Mouse (Mus musculus): ENCODE results near the gene Ccdc85b.
A peak's percentile ranks its signal among the peaks of the same experiment; 100 is the strongest.

Gene Ccdc85b

DNA sequence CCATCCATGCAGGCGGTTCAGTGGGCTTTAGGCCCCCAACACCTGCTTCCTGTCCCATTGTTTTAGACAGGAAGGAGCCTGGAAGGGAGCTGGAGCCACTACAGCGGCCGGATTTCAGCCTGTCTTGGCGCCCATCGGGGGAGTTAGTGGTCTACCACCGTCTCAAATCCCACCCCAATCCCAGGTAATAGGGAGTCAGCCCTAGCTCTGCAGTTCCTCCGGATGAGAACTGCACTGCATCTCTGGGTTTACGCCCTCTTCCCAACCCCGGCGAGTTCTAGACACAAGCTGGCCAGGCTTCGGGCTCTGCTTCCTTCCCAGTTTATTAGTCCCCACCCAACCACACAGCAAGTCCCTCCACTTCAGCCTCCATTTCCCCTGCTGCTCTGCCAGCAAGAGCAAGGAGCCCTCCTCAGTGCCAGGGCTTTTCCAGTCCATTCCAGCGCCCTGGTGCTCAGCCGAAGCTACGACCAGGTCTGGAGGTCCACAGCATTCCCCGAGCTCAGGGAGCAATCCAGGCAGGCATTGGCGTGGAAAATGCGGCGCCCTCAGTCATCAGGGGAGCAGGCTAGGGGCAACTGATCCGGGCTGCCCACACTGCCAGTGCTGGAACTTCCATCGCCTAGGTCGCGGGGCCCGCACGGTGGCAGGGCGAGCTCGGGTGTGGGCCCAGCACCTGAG, 1.3 kb downstream of the Ccdc85b start:
- DNase-seq (ENCODE audit: low read depth, low spot score): peak; percentile 56

DNA sequence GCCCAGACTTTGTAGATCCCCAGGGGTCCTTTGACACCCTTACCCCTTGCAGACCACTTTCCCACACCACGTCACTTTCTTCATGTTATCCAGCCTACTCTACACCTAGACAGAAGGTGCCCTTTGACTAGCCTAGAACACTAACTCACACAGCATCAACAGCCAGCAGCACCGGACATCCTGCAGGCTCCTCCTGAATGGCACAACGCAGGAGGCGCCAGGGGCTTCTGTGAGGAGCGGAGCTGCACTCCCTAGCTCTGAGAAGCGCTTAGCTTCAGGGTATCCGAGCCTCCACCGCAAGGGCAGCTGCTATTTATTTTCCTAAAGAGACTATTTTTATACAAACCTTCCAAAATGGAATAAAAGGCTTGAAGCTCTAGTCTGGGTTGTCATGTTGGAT, 2.1 kb downstream of the Ccdc85b start:
- no peak for DNase-seq (ENCODE audit: low read depth, low spot score)

DNA sequence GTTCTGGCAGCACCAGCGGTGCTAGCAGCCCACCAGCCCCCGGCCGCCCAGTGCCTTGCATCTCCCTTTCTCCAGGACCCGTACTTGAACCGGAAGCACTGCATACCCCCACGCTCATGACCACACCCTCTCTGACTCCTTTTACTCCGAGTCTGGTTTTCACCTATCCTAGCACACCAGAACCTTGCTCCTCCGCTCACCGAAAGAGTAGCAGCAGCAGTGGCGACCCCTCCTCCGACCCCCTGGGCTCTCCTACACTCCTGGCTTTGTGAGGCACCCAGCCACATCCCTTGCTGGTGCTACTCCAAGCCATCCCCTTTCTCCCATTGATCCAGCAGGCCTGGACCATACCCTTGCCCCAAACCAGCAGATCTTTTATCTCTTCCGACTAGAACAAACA, 2.7 kb downstream of the Ccdc85b start:
- no peak for DNase-seq (ENCODE audit: low read depth, low spot score)

DNA sequence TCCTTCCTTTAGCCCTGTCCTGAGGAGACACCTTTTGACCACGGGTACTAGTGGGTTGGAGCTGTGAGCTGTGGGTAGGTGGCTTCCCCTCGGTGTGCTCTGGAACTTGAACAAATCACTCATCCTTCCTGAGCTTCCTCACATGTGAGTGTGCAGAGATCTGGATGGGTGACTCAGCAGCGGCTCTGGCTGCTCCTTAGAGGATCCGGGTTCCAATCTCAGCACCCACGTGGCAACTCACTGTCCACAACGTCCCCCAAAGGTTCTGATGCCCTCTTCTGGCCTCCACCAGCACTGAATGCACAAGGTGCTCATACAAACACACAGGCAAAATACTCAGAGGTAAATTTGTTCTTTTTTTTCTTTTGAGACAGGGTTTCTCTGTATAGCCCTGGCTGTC, 5.9 kb downstream of the Ccdc85b start:
- peak; percentile 86 for DNase-seq (ENCODE audit: low read depth, low spot score)

DNA sequence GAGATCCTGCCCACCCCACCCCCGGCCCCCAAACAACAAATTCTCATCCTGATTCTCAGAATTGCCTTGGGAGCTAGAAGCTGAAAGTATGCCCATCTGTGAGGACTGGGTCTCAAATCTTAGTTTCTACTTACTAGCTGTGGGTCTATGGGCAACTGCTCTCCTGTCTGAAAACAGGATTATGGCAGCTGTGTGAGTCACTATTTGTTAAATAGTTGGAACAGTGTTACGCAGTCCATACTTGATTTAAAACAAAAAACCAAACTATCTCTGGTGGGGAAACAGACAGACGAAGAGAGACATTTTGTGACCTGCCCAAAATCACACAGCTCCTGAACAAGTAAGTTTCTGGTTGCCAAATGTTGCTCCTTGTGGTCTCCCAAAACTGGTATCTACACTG, 8.0 kb downstream of the Ccdc85b start:
- peak; percentile 65 for DNase-seq (ENCODE audit: low read depth, low spot score)

DNA sequence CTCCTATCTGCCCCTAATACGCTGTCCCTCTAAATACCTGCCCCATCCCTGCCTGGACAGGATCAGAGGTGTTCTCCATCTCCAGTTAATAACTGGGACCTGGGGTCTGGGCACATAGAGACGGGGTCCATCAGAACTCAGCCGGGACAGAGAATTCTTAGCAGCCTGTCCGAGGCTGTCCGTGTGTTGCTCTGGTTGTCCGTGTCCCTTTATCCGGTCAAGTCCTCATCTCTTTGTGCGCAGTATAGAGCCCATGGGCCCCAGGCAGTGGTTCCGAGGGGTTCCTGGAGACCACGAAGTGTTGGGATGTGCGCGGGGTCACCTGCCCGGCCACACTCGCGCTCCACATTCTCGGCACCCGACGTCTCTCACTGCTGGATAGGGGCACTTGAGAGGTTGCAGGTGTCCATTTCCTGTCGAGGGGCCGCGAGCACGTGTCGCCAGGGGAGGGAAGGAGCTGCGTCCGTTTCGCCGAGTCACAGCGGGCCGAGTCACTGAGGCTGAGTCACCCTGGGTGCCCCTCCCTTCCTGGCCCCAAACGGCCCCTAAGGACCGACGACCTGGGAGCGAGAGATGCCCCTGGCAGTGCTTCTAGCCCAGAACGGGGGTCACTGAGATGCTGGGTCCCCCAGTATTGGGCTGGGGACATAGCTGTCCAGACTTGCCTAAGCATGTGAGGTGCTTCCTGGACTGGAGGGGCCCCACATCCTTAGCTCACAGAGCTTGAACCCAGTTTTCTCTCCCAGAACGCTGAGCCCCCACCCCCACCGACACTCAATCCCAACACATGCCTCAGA, 9.1 kb downstream of the Ccdc85b start:
- DNase-seq (ENCODE audit: low read depth, low spot score): peak; percentile 80

DNA sequence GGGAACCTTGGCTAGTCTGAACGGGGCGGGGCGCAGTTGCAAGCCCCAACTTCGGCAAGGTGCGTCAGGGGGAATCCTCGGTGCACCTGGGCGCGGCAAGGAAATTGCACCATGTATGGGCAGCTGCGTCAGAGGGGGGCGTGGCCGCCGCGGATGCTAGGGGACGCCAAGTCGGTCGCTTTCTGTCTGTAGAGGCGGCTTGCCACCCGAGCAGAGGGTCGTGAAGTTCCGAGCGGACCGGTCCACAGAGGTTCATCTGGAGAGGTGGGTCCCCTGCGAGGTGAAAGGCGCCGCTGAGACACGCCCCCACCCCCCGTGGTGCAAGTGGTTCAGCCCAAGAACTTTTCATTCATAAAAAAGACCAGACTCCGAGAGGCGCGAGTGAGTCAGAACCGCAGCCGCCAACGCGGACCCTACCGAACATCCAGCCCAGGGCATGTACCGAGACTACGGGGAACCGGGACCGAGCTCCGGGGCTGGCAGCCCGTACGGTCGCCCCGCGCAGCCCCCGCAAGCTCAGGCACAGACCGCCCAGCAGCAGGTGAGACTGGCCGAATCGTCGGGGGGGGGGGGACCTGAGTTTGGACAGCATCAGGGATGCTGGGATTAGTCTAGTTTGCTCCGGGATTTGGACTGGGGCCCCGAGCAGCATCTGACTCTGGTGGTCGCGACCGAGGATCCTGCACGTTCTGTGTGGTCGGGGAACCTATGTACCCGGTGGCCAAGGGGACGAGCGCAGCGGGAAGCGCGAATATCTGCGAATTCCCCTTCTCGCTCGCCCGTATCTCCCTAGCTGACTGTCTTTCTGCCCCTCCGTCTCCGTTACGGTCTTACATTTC, 10.0 kb downstream of the Ccdc85b start, which contains the start of gene Fosl1:
Fosl1 (plus strand) TSS at position 33 of the 839 bp plus-strand sequence.
- DNase-seq (ENCODE audit: low read depth, low spot score): peak; percentile 85

DNA sequence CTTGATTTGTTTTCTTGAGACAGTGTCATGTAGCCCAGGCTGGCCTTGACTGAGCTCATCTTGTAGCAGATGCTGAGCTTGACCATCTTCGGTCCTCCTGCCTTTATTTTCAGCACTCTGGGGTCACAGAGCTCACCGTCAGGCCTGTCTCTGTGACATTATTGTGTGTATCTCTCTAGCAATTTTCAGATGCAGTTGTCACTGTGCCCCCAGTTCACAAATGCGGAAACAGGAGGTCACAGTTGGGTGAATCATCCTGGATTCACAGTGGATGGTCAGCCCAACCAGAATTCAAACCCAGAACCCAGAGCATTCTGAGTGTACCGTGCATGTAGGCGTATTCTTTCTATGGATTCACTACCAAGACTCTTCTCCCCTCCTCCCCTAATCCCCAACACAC, 11.9 kb downstream of the Ccdc85b start:
- DNase-seq (ENCODE audit: low read depth, low spot score): no peak

DNA sequence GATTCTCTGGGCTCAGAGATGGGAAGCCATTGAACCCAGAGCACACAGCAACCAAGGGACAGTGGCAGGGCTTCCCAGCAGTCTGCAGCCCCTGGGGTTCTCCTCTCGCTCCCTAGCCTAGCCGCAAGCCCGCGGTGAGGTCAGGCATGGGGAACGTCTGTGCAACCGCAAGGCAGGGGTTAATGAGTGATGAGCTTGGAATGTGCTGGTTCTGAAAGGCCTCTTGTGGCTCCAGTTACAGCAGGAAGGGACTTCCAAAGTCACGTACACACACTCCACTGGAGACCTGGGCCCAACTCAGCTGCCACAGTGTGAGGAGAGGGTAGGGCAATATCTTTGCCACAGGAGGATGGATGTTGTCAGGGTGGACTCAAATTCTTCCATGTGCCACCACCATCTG, 12.7 kb downstream of the Ccdc85b start:
- peak; percentile 98 for DNase-seq (ENCODE audit: low read depth, low spot score)

DNA sequence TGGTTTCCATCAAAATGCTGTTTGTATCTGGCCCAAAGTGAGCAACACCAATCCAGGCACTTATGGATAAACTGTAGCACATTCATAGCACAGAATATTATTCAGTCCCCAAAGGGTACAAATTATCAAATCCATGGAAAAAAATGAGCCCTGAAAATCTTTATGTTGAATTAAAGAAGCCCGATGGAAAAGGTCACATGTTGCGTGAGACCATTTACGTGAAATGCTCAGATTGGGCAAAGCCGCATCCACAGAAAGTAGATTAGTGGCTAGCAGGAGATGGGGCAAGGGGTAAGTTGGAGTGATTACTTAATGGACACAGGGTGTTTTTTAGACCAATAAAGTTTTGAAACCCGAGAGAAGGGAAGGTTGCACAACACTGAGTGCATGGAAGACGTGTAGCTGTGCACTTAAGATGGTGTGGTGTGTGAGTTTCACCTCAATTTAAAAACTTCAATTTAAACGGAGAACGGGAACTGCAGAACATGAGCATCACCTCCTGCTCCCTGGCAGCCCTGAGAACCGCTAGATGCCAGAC, 13.3 kb downstream of the Ccdc85b start:
- DNase-seq (ENCODE audit: low read depth, low spot score): peak; percentile 84

DNA sequence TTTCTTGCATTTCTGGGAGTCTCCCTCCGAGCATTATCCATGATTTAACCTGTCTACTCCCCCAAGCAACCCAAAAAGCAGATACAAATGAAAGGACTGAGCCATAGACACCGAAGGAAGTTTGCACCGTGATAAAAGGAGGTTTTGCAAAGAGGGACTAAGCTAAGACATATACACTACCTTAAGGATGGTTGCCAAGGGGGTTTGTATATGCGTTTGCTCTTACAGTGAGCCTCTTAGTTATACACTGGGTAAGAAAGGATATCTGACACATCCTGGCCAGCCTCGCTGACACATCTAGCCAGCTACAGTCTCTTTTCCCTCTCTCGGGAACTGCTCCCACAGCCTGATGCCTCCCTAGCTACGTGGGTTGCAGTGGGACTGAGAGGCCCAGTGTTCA, 23.7 kb downstream of the Ccdc85b start:
- DNase-seq (ENCODE audit: low read depth, low spot score): peak; percentile 68

DNA sequence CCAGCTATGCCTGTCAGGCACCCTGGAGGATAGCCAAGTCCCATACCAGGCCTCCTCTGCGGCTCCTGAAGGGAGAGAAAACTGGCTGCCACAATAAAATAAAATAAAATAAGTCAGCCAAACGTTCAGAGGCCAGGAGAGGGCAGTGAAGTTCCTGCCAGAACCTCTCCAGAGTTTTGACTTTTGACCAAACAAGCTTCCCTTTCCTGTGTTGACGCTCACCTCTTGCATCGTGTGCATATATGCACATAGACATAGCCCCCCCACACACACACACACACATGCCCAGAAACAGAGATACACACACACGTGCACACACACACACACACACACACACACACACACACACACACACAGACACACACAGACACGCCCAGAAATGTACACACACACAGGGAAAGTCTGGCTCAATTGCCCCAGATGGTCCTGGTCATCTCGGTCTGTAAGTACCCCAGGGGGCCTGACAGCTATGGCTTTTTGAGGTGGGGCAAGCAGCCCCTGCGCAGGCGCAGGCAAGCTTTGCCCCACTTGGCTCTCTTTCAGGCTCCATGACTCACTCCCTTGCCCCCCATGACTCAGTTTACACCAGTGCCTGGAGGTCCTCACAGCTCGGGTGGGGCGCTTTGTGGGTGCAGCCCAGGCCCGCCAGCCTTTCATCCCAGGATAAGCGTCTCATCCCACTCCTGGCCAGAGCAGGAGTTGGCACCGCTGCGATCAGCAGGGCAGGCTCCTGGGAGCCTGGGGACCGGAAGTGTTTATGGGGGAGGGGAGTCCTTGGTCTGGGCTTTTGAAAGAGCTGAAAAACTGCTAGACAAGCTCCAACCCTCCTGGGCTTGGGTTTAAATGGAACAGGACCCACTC, 24.5 kb downstream of the Ccdc85b start:
- peak; percentile 97 for DNase-seq (ENCODE audit: low read depth, low spot score)

DNA sequence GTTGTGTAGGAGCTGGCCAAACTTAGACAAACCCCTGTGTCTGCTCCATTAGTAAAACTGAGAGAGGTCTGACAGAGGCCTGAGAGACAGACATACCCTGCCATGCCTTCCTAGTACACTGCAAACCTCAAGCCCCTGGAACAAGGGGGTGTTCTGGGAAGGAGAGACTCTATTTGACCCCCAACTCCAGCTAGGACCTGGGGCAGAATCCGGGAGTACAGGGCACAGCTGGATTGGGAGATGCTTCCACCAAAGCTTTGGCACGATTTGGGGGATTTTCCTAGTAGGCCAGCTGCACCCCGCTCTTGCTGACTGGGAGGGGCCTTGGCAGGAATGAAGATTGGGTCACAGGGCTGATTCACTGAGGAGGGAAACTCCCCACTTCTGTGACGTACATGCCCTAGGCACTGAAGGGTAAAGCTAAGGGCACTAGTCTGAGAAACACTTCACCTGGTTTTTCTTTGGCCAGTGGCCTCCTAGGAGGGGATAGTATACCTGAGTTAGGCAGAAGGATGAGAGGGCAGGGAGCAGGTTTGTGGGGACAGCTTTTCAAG, 25.7 kb downstream of the Ccdc85b start:
- DNase-seq (ENCODE audit: low read depth, low spot score): peak; percentile 94

DNA sequence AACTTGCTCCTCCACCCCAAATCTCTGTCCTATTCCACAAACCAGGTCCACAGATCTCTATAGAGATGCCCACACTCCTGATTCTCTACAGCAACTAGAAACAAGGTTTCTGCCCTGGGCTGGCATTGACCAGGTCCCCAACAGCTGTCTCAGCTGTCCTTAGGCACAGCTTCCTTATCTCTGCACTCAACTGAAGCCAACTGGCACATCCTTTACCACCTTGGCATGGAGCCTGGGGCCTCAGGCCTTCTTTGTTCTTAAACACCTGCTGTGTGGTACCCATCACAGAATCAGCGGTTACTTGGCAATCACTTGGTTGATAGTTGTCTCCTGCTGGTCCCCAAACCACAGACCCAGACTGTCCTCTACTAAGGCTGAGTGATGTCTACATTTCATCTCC, 27.3 kb downstream of the Ccdc85b start:
- DNase-seq (ENCODE audit: low read depth, low spot score): peak; percentile 49

DNA sequence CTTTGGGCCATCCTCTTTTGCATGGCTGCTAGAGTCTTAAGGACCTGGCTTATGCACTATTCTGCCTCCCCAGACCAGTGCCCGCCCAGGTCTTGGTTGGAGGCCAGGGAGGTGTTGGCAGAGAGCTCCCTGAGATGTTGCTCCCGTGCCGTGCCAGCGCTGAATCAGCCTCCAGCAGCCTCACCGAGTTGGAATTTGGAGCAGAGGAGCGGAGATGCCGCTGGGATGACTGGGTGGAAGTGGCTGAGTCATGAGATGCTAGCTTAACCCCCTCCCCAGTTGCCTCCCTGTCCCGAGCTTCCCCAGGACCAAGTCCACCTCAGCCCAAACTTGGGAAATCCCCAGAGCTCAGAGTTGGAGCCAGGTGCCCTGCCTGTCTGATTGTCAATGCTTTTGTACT, 27.9 kb downstream of the Ccdc85b start:
- peak; percentile 98 for DNase-seq (ENCODE audit: low read depth, low spot score)

DNA sequence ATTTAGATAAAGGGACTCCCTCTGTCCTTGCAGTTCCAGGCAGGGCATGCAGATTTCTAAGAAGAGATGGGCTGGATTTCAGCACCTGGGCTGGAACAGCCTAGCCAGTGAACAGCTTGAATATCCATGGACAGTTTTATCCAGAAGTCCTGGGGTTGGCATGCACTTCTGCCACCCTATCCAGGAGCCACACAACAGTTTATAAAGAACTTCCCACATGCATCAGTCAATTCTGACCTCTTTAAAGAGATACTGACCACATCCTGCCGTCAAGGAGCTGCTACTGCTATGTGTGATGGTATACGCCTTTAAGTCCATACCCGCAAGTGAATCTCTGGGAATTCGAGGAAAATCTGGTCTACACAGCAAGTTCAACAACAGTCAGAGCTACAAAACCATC, 28.5 kb downstream of the Ccdc85b start:
- peak; percentile 83 for DNase-seq (ENCODE audit: low read depth, low spot score)

DNA sequence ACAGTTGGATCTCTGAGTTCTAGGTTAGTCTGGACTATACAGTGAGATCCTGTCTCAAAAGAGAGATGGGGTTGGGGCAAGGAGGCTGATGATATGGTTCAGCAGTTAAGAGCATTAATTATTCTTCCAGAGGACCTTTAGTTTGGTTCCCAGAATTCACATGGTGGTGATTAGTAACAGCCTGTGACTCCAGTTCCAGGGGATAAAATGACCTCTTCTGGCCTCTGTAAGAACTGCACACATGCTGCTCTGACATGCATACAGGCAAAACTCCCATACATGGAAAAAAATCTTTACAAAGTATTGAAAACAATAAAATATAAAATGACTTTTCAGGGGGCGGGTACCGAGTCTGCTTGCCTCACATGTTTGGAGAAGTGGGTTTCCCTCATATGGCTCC, 29.6 kb downstream of the Ccdc85b start:
- peak; percentile 87 for DNase-seq (ENCODE audit: low read depth, low spot score)

DNA sequence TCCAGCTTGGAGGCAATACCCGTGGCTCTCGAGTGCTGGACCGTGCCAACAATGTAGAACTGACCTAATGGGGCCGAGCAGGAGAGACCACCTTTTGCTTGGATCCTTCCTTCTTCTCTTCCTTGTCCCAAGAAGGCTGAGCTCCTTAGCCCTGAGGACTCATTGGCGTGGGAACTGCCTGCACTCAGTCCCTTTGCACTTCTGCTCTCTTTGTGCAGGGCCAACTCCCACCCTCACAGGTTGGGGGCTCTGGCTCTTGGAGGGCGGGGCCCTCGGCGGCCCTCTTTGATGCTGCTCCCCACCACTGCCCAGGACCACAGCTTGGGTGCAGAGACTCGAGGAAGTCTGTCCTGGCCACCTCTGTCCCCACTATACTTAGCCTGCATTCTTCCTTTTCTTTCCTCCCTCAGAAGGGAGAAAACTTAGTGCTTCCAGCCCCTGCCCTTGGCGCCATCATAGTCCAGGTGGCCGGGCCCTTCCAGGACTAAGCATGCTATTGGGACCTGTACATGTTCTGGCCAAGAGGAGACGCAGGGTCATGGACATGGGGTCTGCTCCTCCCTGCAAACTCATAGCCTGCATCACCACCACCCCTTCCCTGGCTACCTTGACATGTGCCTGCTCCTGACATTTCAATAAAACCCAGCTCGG, 30.9 kb downstream of the Ccdc85b start:
- no peak for DNase-seq (ENCODE audit: low read depth, low spot score)

DNA sequence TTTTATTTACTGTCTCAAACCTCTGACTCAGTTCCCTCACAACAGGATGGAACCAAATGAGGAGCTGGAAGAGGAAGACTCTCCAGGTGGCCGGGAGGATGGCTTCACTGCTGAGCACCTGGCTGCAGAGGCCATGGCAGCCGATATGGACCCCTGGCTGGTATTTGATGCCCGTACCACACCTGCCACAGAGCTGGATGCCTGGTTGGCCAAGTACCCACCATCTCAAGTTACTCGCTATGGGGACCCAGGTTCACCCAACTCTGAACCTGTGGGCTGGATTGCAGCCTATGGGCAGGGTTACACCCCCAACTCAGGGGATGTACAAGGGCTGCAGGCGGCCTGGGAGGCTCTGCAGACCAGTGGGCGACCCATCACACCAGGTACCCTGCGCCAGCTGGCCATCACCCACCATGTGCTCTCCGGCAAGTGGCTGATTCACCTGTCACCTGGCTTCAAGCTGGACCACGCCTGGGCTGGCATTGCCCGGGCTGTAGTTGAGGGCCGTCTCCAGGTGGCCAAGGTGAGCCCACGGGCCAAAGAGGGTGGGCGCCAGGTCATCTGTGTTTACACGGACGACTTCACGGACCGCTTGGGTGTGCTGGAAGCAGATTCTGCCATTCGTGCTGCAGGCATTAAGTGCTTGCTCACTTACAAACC, 31.7 kb downstream of the Ccdc85b start:
- no peak for DNase-seq (ENCODE audit: low read depth, low spot score)
